Mouse (Mus musculus): Measurements from ENCODE around the gene H2-Ab1. TPM values are rescaled to one million over a fixed set of nuclear protein-coding genes. Genes with fewer than 3 reads are reported as not detected.

The H2-Ab1 gene
- polyA plus RNA-seq, 1 experiment = 90.6 TPM

Other genes starting within 250 kb of the H2-Ab1 start
- 10.2 and 10.3 TPM in 2 replicates for gene Ring1, start 233.0 kb upstream of the H2-Ab1 start, polyA plus RNA-seq (2012; ENCODE audit: insufficient read depth, insufficient read length, missing spikeins)
- 214 and 236 TPM in 2 replicates for gene H2-Ke6, start 229.6 kb upstream of the H2-Ab1 start, polyA plus RNA-seq (2012; ENCODE audit: insufficient read depth, insufficient read length, missing spikeins)
- 40.0 and 44.7 TPM in 2 replicates for gene Slc39a7, start 226.0 kb upstream of the H2-Ab1 start, polyA plus RNA-seq (2012; ENCODE audit: insufficient read depth, insufficient read length, missing spikeins)
- 23.6 and 38.7 TPM in 2 replicates for gene Rxrb, start 225.9 kb upstream of the H2-Ab1 start, polyA plus RNA-seq (2012; ENCODE audit: insufficient read depth, insufficient read length, missing spikeins)
- 0.38 and 1.0 TPM in 2 replicates for gene Col11a2, start 218.3 kb upstream of the H2-Ab1 start, polyA plus RNA-seq (2012; ENCODE audit: insufficient read depth, insufficient read length, missing spikeins)
- gene H2-Oa, start 165.3 kb upstream of the H2-Ab1 start, polyA plus RNA-seq (2012; ENCODE audit: insufficient read depth, insufficient read length, missing spikeins) = not detected in 2 replicates
- gene H2-DMa, start 138.1 kb upstream of the H2-Ab1 start, polyA plus RNA-seq (2012; ENCODE audit: insufficient read depth, insufficient read length, missing spikeins) = 6.9 and 10.5 TPM in 2 replicates
- gene Brd2, start 135.1 kb upstream of the H2-Ab1 start, polyA plus RNA-seq (2012; ENCODE audit: insufficient read depth, insufficient read length, missing spikeins) = 82.7 and 86.3 TPM in 2 replicates
- not detected in 2 replicates for gene H2-DMb2, start 114.4 kb upstream of the H2-Ab1 start, polyA plus RNA-seq (2012; ENCODE audit: insufficient read depth, insufficient read length, missing spikeins)
- 11.1 and 14.7 TPM in 2 replicates for gene H2-DMb1, start 104.6 kb upstream of the H2-Ab1 start, polyA plus RNA-seq (2012; ENCODE audit: insufficient read depth, insufficient read length, missing spikeins)
- gene Tap1, start 70.1 kb upstream of the H2-Ab1 start, polyA plus RNA-seq (2012; ENCODE audit: insufficient read depth, insufficient read length, missing spikeins) = 5.5 and 6.9 TPM in 2 replicates
- 17.4 and 34.6 TPM in 2 replicates for gene Psmb9, start 69.9 kb upstream of the H2-Ab1 start, polyA plus RNA-seq (2012; ENCODE audit: insufficient read depth, insufficient read length, missing spikeins)
- gene Psmb8, start 60.0 kb upstream of the H2-Ab1 start, polyA plus RNA-seq (2012; ENCODE audit: insufficient read depth, insufficient read length, missing spikeins) = 20.2 and 21.9 TPM in 2 replicates
- gene Tap2, start 54.2 kb upstream of the H2-Ab1 start, polyA plus RNA-seq (2012; ENCODE audit: insufficient read depth, insufficient read length, missing spikeins) = 23.5 and 27.7 TPM in 2 replicates
- gene H2-Ob, start 18.8 kb upstream of the H2-Ab1 start, polyA plus RNA-seq (2012; ENCODE audit: insufficient read depth, insufficient read length, missing spikeins) = 0.55 and 2.1 TPM in 2 replicates
- gene H2-Aa, start 30.1 kb downstream of the H2-Ab1 start, polyA plus RNA-seq (2012; ENCODE audit: insufficient read depth, insufficient read length, missing spikeins) = 181 and 183 TPM in 2 replicates
- gene H2-Eb1, start 48.2 kb downstream of the H2-Ab1 start, polyA plus RNA-seq (2012; ENCODE audit: insufficient read depth, insufficient read length, missing spikeins) = 93.0 and 109 TPM in 2 replicates
- not detected in 2 replicates for gene H2-Eb2, start 68.0 kb downstream of the H2-Ab1 start, polyA plus RNA-seq (2012; ENCODE audit: insufficient read depth, insufficient read length, missing spikeins)
- gene Btnl2, start 97.1 kb downstream of the H2-Ab1 start, polyA plus RNA-seq (2012; ENCODE audit: insufficient read depth, insufficient read length, missing spikeins) = 0.67 TPM in 1 of 2 replicates, not detected in the other
- gene Btnl1, start 119.4 kb downstream of the H2-Ab1 start, polyA plus RNA-seq (2012; ENCODE audit: insufficient read depth, insufficient read length, missing spikeins) = not detected in 2 replicates
- gene BC051142, start 141.1 kb downstream of the H2-Ab1 start, polyA plus RNA-seq (2012; ENCODE audit: insufficient read depth, insufficient read length, missing spikeins) = not detected in 2 replicates
- gene Btnl4, start 219.6 kb downstream of the H2-Ab1 start, polyA plus RNA-seq (2012; ENCODE audit: insufficient read depth, insufficient read length, missing spikeins) = not detected in 2 replicates

Measured in brown adipose tissue, adult 24 weeks (tissue).